In the genomic region with DNA sequence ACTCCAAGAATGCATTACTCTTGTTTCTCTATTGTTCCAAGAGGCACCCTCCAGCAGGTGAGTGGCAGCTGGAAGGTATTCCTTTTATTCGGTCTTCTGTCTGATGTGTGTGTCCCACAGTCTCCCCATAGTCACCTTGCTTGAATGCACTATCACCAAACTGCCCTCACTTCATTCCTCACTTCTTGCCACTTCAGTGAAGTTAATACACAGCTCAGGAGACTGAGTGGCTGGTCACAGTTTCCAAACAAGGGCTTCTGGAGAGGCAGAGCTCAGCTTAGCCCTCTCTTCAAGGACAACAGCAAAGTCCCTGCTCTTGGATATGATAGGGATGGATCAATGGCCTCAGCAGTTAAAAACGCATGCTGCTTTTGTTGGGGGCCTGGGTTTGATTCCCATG, we compare ENCODE assay signal across 24 mouse cellular contexts. TPM values are rescaled to one million over a fixed set of nuclear protein-coding genes. Genes with fewer than 3 reads are reported as not detected.
DNase-seq lines count a peak whose midpoint lies in the region; ATAC-seq and TF ChIP-seq lines count a peak whose summit lies in the region.
"Had no signal": no experiment of that assay in that cellular context is flagged by ENCODE, and none has a peak within 500 bp of the region (broad histone marks: within the 10 kb centered on the region; RNA-seq: fewer than 3 reads in every experiment).

No protein-coding gene starts in this region.

- no peaks in the 10 kb centered on the region for H3K27me3 ChIP-seq in heart, embryonic 11.5 days (ENCODE audit: control insufficient read depth, insufficient read depth, low read length)
- no peaks in the 10 kb centered on the region for H3K27me3 ChIP-seq in heart, postnatal 0 days (ENCODE audit: control insufficient read depth, insufficient read depth, low read length)
- no peaks in the 10 kb centered on the region for H3K27me3 ChIP-seq in ES-Bruce4 (ENCODE audit: control insufficient read depth, insufficient read depth, low read length, poor library complexity, severe bottlenecking)
- H3K27me3 ChIP-seq: forebrain, embryonic 15.5 days; hindbrain, embryonic 12.5 days; kidney, embryonic 15.5 days; liver, embryonic 13.5 days had no signal

- no peak for ATAC-seq in heart, embryonic 11.5 days (replicated peaks; ENCODE audit: insufficient number of reproducible peaks, low FRiP score, low TSS enrichment)
- ATAC-seq in heart, postnatal 0 days (ENCODE audit: insufficient read depth, low read depth), result no peak
- ATAC-seq: CD4-positive, CD25-positive, alpha-beta regulatory T cell, adult 4 months; forebrain, embryonic 15.5 days; midbrain, embryonic 16.5 days had no signal

- H3K27ac ChIP-seq in heart, embryonic 11.5 days (ENCODE audit: low read depth, low read length), result peak overlapping the region; percentile 86
- H3K27ac ChIP-seq in heart, postnatal 0 days (ENCODE audit: low read depth), result peak overlapping the region; percentile 34; the same call in 1 of the 2 replicates
- H3K27ac ChIP-seq in ES-Bruce4 (ENCODE audit: insufficient read depth, low read length), result no peak overlapping the region
- H3K27ac ChIP-seq: forebrain, embryonic 15.5 days; hindbrain, embryonic 12.5 days; kidney, embryonic 15.5 days; liver, embryonic 13.5 days; midbrain, embryonic 10.5 days had no signal

- H3K4me3 ChIP-seq in heart, embryonic 11.5 days (ENCODE audit: low read depth, low read length), result no peak overlapping the region
- no peak overlapping the region for H3K4me3 ChIP-seq in heart, postnatal 0 days (ENCODE audit: low read depth, low read length)
- peak overlapping the region; percentile 44 for H3K4me3 ChIP-seq in ES-Bruce4 (ENCODE audit: low read depth, low read length)
- H3K4me3 ChIP-seq: forebrain, embryonic 15.5 days; hindbrain, embryonic 12.5 days; kidney, embryonic 15.5 days; liver, embryonic 13.5 days; midbrain, embryonic 10.5 days; myocyte had no signal

- peaks cover 31% of the 10 kb centered on the region for H3K4me1 ChIP-seq in heart, embryonic 11.5 days (ENCODE audit: control insufficient read depth, insufficient read depth, low read length)
- H3K4me1 ChIP-seq in heart, postnatal 0 days (ENCODE audit: control insufficient read depth, insufficient read depth), result peaks cover 19% of the 10 kb centered on the region
- H3K4me1 ChIP-seq in ES-Bruce4 (ENCODE audit: control insufficient read depth, insufficient read depth, low read length), result no peaks in the 10 kb centered on the region

- no peak for TF ChIP-seq EP300 in heart, postnatal 0 days (IDR thresholded peaks at IDR 0.05; ENCODE audit: low read depth)
- no peak for TF ChIP-seq EP300 in ES-Bruce4 (IDR thresholded peaks at IDR 0.05; ENCODE audit: insufficient read depth, low read depth, low read length)

- no peak for TF ChIP-seq CTCF in heart, postnatal 0 days (IDR thresholded peaks at IDR 0.05; ENCODE audit: low read depth)
- TF ChIP-seq CTCF in ES-Bruce4 (IDR thresholded peaks at IDR 0.05; ENCODE audit: low read depth, low read length), result no peak

- intact Hi-C loops in heart, postnatal 36 days (cut with DNase I), result no loop called here

- H3K4me2 ChIP-seq in heart, embryonic 11.5 days, result no peak overlapping the region
- no peak overlapping the region for H3K4me2 ChIP-seq in heart, postnatal 0 days (ENCODE audit: low read depth, low read length)
- H3K4me2 ChIP-seq: forebrain, embryonic 15.5 days; hindbrain, embryonic 12.5 days; kidney, embryonic 15.5 days; liver, embryonic 13.5 days had no signal

- no peaks in the 10 kb centered on the region; the same call in 1 of the 2 replicates for H3K36me3 ChIP-seq in heart, embryonic 11.5 days (ENCODE audit: control insufficient read depth, insufficient read depth, low read length)
- peaks cover 13% of the 10 kb centered on the region for H3K36me3 ChIP-seq in heart, postnatal 0 days (replicated peaks; ENCODE audit: control insufficient read depth, insufficient read depth, low read length)
- H3K36me3 ChIP-seq in ES-Bruce4 (ENCODE audit: control insufficient read depth, insufficient read depth, low read length, poor library complexity, severe bottlenecking), result no peaks in the 10 kb centered on the region
- H3K36me3 ChIP-seq: hindbrain, embryonic 12.5 days; kidney, embryonic 15.5 days had no signal

- H3K9ac ChIP-seq in heart, embryonic 11.5 days (ENCODE audit: low read depth, low read length), result no peak overlapping the region
- no peak overlapping the region for H3K9ac ChIP-seq in heart, postnatal 0 days (replicated peaks; ENCODE audit: low read depth, low read length)
- no peak overlapping the region for H3K9ac ChIP-seq in ES-Bruce4 (ENCODE audit: low read depth, poor library complexity, severe bottlenecking)
- H3K9ac ChIP-seq: forebrain, embryonic 15.5 days; hindbrain, embryonic 12.5 days; kidney, embryonic 15.5 days; liver, embryonic 13.5 days had no signal

- 0 out of 2 replicates have a peak, but pooled peaks cover 2% of the 10 kb centered on the region for H3K9me3 ChIP-seq in heart, embryonic 11.5 days (replicated peaks; ENCODE audit: control insufficient read depth, low read length)
- H3K9me3 ChIP-seq in heart, postnatal 0 days (replicated peaks; ENCODE audit: control insufficient read depth, low read length), result no peaks in the 10 kb centered on the region
- 0 out of 2 replicates have a peak, but pooled peaks cover 4% of the 10 kb centered on the region for H3K9me3 ChIP-seq in ES-Bruce4 (replicated peaks; ENCODE audit: control insufficient read depth, insufficient read depth, low read length, poor library complexity, severe bottlenecking)
- H3K9me3 ChIP-seq: forebrain, embryonic 15.5 days; hindbrain, embryonic 12.5 days; kidney, embryonic 15.5 days; midbrain, embryonic 10.5 days had no signal

- DNase-seq in heart, postnatal 36 days, result no peak
- DNase-seq in heart, postnatal 0 days (ENCODE audit: low spot score), result no peak
- no peak for DNase-seq in heart, adult 8-10 months (ENCODE audit: low spot score)
- DNase-seq in lung, postnatal 25 days (ENCODE audit: low spot score), result peak; percentile 35
- DNase-seq in adrenal gland, postnatal 36 days, result no peak
- DNase-seq: adrenal gland, postnatal 25 days; cerebellum, adult 9-10 months; kidney, adult 11 months; kidney, postnatal 4 days; layer of hippocampus, adult 9-11 months; liver, embryonic 13.5 days; right cerebral cortex, postnatal 4 days; thymus, adult 2 months; thymus, postnatal 4 days had no signal

- TF ChIP-seq POLR2A in ES-Bruce4 (IDR thresholded peaks at IDR 0.05; ENCODE audit: insufficient read depth, low read length), result no peak

- 26% methylated on average over 2 of the region's 2 CpGs for WGBS in heart, embryonic 11.5 days (ENCODE audit: insufficient replicate concordance)
- 44% methylated on average over 2 of the region's 2 CpGs for WGBS in heart, postnatal 0 days

RNA-seq across cellular contexts. Expression of gene Slc22a15, which starts 17.2 kb away (rescaled TPM):
- polyA plus RNA-seq in heart, embryonic 11.5 days (2014; fragmentation: Nextera tagmentation; extraction: Ambion mirVana), result 6.1 and 7.3 TPM in 2 replicates
- 1 to 10 TPM; 2.5 to 2.8 TPM for total RNA-seq in heart, postnatal 36 days (2021)
- 9.3 and 11.0 TPM in 2 replicates for total RNA-seq in heart, postnatal 0 days (2014; rRNA removed; ENCODE audit: low replicate concordance)
- 3.2 TPM in 2 replicates for polyA plus RNA-seq in heart, postnatal 0 days (2015; fragmentation: Nextera tagmentation; extraction: Ambion mirVana)
- total RNA-seq in heart, adult 8-10 months (2022), result 1 to 10 TPM; 1.8 to 2.4 (median 2.2) TPM
- 0.85 and 1.8 TPM in 2 replicates for polyA plus RNA-seq in ES-Bruce4 (2011; ENCODE audit: insufficient read depth, insufficient read length, low read depth, missing spikeins)
- 10 to 100 TPM in 1 of 2 experiments, 1 to 10 TPM in 1; 8.0 to 12.1 TPM for total RNA-seq in adrenal gland, postnatal 36 days (2021)

RNA-seq across cellular contexts. Expression of gene Mab21l3, which starts 58.3 kb away (rescaled TPM):
- polyA plus RNA-seq in heart, embryonic 11.5 days (2014; fragmentation: Nextera tagmentation; extraction: Ambion mirVana), result 0.11 and 0.25 TPM in 2 replicates
- total RNA-seq in heart, postnatal 36 days (2021), result not detected
- total RNA-seq in heart, postnatal 0 days (2014; rRNA removed; ENCODE audit: low replicate concordance), result 1.6 TPM in 1 of 2 replicates, not detected in the other
- 0.10 and 0.14 TPM in 2 replicates for polyA plus RNA-seq in heart, postnatal 0 days (2015; fragmentation: Nextera tagmentation; extraction: Ambion mirVana)
- not detected for total RNA-seq in heart, adult 8-10 months (2022)
- 3.4 and 3.8 TPM in 2 replicates for polyA plus RNA-seq in ES-Bruce4 (2011; ENCODE audit: insufficient read depth, insufficient read length, low read depth, missing spikeins)
- total RNA-seq in adrenal gland, postnatal 36 days (2021), result under 1 TPM in 1 of 2 experiments, not detected in 1; 0.89 TPM
- total RNA-seq: gastrocnemius, adult 8-10 months had no signal
- polyA plus RNA-seq: CD4-positive, CD25-positive, alpha-beta regulatory T cell, adult 4 months had no signal
